Mouse (Mus musculus): Measurements from ENCODE around the gene Fam71d. TPM values are rescaled to one million over a fixed set of nuclear protein-coding genes. Genes with fewer than 3 reads are reported as not detected.
A peak's percentile ranks its signal among the peaks of the same experiment; 100 is the strongest.

Gene Fam71d
- 1 to 10 TPM in 1 of 2 experiments, not detected in 1; 1.0 TPM for total RNA-seq (2021)

- DNase-seq, result no peak
Measured at GRCm38 (mm10) chr12:78691325-78691724, at the start of gene Fam71d. Gene Fam71d, plus strand, starts transcription at chr12:78691535.

DNA sequence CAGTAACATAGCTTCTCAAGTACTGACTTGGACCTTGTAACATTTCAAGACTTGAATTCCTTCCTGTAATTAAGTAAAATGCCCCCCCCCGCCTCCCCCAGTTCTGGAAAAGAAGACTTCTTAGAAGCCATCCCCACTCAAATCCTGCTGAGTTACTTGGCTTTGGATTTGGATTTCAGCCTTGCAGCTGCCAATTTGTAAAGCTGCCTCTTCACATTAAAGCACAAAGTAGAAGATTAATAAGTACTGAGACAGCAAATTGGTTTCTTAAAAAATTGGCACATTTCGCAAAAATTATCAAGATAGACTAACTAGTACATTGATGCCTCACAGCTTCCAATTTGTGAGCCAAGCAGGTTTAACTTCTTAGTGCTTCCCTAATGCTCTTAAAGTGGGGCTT, 47.6 kb upstream of the Fam71d start:
- no peak for DNase-seq

DNA sequence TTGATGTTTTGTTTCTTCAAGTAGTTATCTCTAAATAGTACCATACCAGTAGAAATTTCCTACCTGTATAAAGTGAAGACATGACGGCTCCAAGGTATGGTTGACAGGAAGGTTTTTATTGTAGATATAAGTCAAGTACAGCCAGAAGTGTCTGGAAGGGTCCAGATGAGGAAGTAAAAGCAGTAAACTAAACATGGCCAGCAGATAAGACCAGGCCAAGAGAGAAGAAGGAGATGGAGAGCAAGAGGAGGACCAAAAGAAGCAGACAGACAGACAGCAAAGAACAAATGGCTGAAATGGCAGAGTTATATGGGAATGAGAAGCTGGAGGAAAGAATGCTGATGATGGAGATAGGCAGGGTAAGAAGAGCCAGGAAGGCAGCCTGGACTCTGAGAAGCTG, 46.1 kb upstream of the Fam71d start:
- DNase-seq, result no peak

GRCm38 (mm10) chr12:78659718-78660304, 31.5 kb upstream of the Fam71d start:
- no peak for DNase-seq

DNA sequence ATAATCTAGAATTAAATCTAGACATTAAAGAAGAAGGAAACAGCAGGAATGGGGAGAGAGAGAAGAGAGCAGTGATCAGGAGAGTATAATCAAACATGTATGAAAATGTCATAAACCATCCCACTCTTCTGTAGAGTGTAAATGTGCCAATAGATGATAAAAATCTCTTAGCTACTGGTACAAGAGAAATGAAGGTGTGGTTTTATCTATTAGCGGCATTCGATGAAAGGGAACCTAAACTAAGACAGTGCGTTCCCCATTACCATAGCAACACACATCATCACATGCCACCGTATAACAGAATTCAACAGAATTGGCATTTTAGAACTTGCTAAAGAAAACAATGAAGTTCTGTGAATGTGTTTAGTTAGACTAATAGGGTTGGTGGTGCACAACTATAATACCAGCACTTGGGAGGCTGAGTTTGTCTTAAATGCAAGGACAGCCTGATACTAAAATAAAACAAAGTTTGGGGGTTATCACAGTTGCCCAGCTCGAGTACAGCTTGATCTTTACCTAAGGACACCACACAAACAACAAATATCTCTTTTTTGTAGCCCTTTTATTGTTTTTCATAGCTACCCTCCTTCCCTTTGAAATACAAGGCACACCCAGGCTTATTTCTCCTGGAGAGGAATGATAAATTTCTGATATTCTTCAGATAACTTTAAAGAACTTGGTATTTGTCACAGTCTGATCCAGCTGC, 13.1 kb upstream of the Fam71d start:
- no peak for DNase-seq

DNA sequence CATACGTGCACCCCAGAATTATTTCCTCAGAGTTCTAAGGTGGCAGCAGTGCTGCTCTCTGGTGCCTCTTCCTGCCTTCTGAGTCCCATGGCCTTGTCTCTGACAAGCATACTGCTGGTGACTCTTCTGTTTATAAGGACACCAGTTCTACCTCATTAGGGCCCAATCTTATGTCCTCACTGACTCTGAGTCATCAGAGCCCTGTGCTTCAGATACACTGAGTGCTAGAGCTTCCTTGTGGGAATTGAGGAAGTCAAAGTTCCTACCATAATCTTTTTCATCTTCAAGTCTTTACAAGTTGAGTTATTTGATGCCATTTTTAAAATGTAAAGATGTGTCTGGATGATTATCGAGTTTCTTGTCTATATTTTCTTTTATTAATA, 12.5 kb upstream of the Fam71d start:
- DNase-seq, result no peak

DNA sequence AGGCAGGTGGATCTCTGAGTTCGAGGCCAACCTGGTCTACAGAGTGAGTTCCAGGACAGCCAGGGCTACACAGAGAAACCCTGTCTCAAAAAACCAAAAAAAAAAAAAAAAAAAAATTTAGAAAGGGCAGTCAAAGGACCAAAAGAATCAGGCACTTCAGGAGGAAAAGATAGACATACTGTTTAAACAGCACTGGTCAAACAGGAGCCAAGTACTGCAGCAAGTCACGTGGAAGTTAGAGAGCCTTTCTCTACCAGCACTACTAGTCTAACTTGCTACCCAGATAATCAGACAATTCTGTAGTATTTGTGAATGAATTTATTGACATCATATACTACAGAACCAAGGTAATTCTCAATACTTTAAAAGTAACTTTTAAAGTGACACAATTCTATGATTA, 10.3 kb upstream of the Fam71d start:
- no peak for DNase-seq

- no peak for DNase-seq
Measured at GRCm38 (mm10) chr12:78682279-78682678, 9.1 kb upstream of the Fam71d start.

GRCm38 (mm10) chr12:78685669-78686215, 5.6 kb upstream of the Fam71d start:
- DNase-seq, result no peak

- no peak for DNase-seq
Measured at GRCm38 (mm10) chr12:78688876-78689275, 2.5 kb upstream of the Fam71d start.

GRCm38 (mm10) chr12:78693281-78693680, 1.9 kb downstream of the Fam71d start:
- DNase-seq, result no peak

DNA sequence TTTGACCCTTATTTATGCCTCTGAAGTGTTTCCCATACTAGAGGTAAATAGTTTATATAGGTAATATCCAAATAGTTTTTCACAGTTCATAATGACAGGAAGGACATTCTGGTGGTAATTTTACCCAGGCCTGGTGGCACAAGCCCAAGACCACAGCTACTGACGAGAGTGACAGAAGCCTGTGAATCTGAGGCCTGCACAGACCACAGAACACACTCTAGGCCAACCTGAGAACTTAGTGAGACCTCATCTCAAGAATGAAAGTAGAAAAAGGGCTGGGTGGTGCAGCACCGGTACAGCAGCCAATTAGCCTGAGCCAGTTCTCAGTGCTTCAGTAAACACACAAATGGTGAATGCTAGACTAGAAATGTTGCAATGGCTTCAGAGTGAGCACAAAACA, 26.4 kb downstream of the Fam71d start:
- no peak for DNase-seq

GRCm38 (mm10) chr12:78727723-78728122, 36.4 kb downstream of the Fam71d start:
- DNase-seq, result no peak

GRCm38 (mm10) chr12:78739633-78740032, 48.3 kb downstream of the Fam71d start:
- no peak for DNase-seq

DNA sequence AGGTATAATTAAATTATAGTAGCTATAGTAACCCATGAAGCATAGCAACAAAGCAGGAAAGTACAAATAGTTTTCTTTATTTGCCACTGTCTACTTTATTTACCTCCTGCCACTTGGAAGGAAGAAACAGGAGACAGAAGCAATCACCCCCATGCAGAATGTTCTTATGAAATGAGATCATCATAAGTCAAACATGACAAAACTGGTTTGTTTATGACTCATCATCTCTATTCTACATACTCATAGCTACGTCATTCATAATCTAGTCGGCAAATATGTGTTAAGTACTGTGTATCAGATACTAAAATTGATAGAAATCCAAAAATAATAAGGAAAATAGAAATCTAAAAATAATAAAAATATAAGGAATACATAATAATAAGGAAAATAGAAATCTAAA, 49.0 kb downstream of the Fam71d start:
- DNase-seq, result no peak

DNA sequence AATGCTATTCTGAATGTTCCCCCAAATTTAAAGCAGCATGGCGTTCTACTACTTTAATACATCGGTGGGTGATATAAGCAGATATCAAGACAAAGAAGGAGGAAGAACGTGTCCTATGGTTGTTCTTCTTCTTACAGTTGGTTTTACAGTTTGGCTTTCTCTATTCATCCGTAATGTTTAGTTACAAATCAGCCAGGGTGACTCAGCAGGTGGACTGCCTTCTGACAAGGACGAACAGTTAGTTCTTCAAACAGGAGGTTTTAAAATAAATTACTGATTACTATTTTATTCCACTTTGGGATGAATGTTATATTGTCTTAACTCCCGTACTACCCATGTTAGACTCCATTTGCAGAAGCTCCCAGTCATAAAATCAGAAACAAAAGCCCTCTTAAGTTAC, 54.9 kb downstream of the Fam71d start:
- DNase-seq, result no peak

- DNase-seq, result no peak
Measured at GRCm38 (mm10) chr12:78747406-78747805, 56.1 kb downstream of the Fam71d start.

GRCm38 (mm10) chr12:78748113-78748512, 56.8 kb downstream of the Fam71d start:
- peak; percentile 14 for DNase-seq

DNA sequence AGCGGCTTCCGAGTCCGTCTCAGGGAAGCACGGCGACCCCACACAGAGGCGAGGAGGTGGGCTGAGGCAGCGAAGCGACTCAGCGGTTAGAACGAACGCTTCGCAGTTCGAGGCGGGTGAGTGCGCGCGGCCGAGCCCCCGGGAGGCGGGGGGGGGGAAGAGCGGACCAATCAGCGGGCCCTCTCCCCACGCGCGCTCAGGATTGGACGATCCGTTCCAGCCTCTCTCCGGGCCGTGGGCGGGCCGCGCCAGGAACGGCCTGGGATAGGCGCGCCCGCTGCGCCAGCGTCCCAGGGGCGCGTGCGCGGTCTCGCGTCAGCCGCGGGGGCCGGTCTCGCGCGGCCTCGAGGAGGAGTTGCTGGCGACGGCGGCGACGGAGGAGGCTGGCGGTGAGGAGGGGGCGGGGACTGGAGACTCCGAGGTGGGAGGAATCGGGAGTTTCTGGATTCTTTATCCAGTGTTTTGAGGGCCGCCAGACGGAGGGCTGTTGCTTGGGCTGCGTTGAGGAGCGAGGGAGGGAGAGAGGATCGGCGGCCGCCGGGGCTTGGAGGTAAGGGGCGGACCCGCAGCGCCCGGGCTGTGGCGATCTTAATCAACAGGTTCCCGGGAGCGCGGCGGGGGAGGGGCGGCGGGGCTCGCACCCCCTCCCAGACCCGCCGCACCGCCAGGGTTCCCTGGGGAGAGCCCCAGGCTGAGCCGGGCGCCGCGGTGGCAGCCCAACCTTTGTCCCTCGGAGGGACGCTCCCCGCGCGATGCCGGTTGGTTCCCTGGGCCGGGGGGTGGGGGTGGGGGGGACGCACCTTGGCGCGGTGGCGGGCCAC, 57.4 kb downstream of the Fam71d start, which contains the start of gene Mpp5:
Gene Mpp5 (plus strand): TSS at position 351 of the 821 bp plus-strand sequence.
- DNase-seq, result peak; percentile 97

- peak; percentile 73 for DNase-seq
Measured at GRCm38 (mm10) chr12:78749378-78749801, 58.1 kb downstream of the Fam71d start.

DNA sequence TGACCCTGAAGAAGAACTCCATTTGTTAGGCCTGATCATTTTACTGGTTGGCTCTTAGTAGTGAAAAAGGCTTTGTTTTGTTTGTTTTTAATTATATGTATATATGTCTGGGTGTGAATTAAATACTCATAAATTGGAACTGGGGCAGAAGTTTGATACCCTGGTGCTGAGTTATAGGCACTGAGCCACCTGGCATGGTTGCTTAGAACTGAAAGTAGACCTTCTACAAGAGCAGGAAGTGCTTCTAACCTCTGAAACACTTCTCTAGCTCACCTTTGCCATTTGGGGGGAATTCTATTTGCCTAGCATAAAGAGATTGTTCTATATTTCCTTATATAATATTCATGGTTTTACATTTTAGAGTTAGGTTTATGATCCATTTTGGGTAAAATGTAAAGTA, 70.6 kb downstream of the Fam71d start:
- DNase-seq, result no peak

- no peak for DNase-seq
Measured at GRCm38 (mm10) chr12:78769031-78769713, 77.8 kb downstream of the Fam71d start.

- no peak for DNase-seq
Measured at GRCm38 (mm10) chr12:78773211-78773610, 81.9 kb downstream of the Fam71d start.
